Mouse (Mus musculus) lung, adult 2 months (tissue): ENCODE measurements around the gene Fbxo46.

ENCODE experiments used
- CTCF ChIP-seq: fragments of 200-500 bp; IDR thresholded peaks from 2 replicates; pipeline ENCODE4 v1.5.1; 2011; ENCODE audit warnings: mild to moderate bottlenecking, low read length, control low read depth; ENCODE audit not compliant: insufficient read depth
- POLR2A ChIP-seq: fragments of 200-500 bp; IDR thresholded peaks from 2 replicates; pipeline ENCODE4 v1.6.1; 2011; ENCODE audit warnings: low read depth, mild to moderate bottlenecking, control low read depth, low read length, borderline replicate concordance; ENCODE audit errors: extremely low read depth

DNA sequence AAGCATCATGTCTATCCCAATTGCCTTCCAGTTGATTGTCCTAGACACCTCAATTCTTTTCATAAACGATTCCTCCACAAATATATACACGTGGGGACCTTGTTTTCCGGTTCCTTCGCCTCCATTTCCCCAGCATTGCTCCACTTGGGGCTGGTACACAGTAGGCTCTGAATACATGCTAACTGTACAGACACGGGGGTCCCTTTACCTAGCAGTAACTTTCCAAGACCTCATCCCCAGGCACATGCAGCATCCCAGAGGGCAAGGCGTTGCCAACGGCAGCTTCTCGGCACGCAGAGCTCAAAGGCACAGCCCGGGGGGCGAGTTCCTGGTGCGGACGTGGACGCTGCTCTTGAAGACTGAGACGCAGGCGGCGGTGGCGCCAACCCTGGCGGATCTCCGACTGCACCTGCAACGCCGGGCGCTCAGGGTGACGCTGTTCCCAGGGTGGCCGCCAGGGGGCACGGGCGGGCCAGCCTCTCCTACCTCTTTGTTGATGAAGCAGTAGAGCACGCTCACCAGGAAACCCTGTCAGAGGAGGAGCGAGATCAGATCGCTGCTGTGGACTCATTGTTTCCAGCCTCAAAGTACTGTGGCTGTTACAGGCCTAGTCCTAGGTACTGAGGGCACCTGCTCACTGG, 37.6 kb downstream of the Fbxo46 start:
- TF ChIP-seq POLR2A (no peak), CTCF (peak; percentile 65)
